Mouse (Mus musculus) thymus, postnatal 36 days (tissue): ENCODE data around the gene Pola1.
"Not testable (repeated sequence)": the region's sequence is repeated elsewhere in the genome, so short reads cannot be mapped to it uniquely, and the experiment has no call there.

ENCODE experiments used
- DNase-seq, 2 experiments: peaks; one replicate each; pipeline ENCODE4 v3.0.0; 2022; ENCODE audit warnings: mixed read lengths in 2 of 2

Pola1 gene

GRCm38 (mm10) chrX:93429738-93430260 is 202.2 kb downstream of the Pola1 start:
- DNase-seq: no peak

DNA sequence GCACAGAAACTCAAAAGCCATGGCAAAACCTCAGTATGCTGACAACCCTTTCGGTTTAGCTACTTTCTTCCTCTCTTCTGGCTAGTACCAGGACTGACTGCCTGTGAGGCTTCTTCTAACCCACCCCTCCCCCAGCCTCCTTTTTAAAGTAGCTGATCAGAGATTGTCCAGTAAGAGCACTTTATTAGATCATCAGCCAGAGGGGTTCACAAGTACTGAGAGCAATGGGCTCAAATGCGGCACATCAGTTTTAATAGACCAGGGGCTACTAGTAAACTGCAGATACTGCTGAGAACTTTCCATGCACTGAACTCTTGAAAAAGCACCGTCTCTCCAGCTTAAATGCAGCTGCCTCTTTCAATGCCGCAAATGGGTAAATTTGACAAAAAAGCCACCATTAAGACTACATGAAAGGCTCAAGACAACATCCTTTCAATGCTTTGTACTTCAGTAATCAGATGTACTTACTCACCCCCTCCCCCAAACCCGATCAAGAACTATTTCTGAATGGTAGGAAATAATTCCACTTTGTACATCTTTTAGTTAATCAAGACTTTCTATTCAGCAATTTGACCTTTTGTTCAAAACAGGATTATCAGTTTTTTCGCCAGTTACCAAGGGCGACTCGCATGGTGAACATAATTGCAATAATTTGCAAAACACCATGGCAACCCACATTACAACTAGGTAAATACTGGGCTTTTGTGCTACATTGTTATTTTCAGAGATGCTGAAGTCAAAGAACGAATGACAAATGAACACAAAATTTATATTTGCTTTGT is 202.8 kb downstream of the Pola1 start:
- no peak for DNase-seq

- DNase-seq: not testable (repeated sequence)
Observed at GRCm38 (mm10) chrX:93400871-93401270, 231.1 kb downstream of the Pola1 start.

DNA sequence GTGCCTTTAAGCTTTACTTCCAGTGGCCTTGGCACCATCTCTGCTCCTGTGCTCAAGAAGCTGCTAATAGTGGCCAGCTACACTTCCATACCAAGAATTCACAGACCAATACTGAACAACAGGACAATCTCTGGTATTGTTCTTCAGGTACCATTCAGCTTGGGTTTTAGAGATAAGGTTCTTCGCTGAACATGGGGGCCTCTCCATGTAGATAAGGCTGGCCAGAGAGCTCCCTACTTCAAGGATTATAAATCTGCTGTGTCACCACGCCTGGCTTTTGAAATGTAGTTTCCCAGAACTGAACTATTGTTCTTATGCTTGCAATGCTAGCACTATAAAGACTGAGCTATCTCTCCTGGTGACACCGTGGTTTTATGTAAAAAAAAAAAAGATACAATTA is 234.9 kb downstream of the Pola1 start:
- DNase-seq: no peak

DNA sequence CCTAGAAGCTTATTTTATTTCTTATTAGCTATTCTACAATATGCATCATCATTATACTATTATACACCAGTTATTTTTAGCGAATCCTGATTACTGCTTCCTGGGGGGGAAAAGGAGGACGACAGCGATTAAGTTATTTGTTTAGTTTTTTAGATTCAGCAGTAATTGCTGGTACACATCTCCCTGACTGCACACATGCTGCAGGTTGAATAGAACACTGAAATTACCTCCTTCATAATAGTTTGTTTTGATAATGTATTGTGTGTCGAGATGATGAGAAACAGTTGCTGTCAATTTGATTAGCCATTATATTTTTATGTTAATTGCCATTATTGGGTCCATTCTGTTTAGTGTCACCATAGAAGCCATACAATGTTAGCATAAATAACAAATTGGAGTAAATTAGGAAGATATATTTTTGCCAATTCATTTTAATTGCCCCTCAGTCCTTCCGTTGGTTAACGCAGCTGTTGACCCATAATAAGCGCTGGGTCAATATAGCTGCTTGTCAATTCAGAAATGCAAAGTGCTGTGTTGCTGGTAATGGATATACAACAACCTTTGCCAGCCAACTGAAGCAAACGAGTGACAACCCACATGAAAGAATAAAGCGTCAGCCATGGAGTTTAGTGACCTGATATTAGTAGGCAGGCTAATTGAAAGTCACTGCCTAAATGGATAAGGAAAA is 254.5 kb downstream of the Pola1 start:
- no peak for DNase-seq

GRCm38 (mm10) chrX:93373503-93373902 is 258.5 kb downstream of the Pola1 start:
- no peak for DNase-seq

GRCm38 (mm10) chrX:93369708-93370107 is 262.2 kb downstream of the Pola1 start:
- DNase-seq: no peak

GRCm38 (mm10) chrX:93368211-93368610 is 263.7 kb downstream of the Pola1 start:
- no peak for DNase-seq

GRCm38 (mm10) chrX:93321336-93321735 is 310.6 kb downstream of the Pola1 start:
- DNase-seq: no peak

DNA sequence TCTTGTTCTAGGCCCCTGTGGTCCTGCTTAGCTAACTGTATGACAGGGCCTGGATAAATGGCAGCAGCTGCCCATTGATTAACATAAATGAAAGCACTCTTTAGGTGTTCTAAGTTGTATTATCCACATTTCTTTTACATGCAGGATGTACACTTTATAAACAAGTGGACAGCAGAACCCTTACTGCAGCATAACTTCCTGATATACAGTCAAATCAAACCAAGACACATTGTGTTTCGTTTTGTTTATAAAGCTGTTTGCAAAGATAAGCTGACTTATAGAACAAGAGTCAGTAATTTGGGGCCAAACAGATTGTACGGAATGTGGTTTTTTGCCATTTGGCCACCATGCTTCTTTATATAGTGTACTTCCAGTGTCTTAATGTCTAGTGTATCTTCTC is 312.0 kb downstream of the Pola1 start:
- DNase-seq: no peak

DNA sequence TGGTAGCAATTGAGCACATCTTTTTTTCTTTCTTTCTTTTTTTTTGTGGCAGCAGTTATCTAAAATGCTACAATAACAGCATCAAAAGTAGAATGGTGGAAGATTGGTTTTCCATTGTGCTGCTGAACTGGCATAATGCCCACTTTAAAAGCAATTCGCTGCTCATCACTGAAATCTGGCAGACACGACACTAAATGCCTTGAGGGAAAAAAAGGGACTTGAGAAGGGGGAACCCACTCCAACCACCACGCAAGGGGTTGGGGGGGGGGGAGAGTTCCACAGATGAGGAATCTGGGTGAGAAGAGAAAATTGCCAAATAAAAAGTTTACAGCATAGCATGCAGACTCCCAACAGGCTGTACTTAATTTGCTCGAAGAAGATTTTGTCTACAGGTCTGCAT is 314.4 kb downstream of the Pola1 start:
- DNase-seq: no peak

DNA sequence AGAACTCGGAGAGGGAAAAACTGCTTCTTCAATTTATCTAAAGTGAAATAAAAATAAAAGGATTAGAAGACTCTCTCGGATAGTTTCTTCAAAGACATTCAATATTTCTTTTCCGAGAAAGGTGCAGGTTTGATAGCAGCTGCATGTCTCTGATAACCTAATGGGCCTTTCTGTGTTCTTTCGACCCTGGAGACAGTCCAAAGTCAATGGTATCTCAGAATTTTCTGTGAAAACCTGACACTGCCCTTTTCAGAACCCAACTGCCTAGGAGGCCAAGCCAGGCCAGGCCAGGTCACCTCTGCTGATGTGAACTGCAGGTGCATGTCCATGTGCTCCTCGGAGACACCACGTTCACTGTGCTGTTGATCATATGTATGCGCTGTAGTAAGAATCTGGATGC is 326.2 kb downstream of the Pola1 start:
- DNase-seq: no peak

GRCm38 (mm10) chrX:93301798-93302197 is 330.2 kb downstream of the Pola1 start:
- DNase-seq: no peak

- no peak for DNase-seq
Observed at GRCm38 (mm10) chrX:93300183-93300815, 331.7 kb downstream of the Pola1 start.

DNA sequence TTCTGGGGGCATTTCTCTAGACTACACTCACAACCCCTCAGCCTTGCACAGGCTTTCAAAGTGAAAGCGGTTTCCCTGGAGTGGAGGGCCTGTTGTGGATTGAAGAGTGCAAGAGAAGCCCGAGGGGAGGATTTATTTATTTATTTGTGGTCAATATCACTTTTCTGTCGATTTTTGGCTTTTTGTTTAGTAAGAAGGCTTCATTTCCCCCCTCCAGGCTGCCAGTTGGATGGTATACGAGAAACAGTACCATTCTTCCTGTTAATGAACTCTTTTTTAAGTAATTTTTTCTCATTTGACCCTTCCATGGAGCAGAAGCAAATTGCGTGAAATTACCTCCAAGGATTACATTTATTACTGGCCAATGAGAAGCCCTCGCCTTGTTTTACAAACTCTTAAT is 332.2 kb downstream of the Pola1 start:
- no peak for DNase-seq

DNA sequence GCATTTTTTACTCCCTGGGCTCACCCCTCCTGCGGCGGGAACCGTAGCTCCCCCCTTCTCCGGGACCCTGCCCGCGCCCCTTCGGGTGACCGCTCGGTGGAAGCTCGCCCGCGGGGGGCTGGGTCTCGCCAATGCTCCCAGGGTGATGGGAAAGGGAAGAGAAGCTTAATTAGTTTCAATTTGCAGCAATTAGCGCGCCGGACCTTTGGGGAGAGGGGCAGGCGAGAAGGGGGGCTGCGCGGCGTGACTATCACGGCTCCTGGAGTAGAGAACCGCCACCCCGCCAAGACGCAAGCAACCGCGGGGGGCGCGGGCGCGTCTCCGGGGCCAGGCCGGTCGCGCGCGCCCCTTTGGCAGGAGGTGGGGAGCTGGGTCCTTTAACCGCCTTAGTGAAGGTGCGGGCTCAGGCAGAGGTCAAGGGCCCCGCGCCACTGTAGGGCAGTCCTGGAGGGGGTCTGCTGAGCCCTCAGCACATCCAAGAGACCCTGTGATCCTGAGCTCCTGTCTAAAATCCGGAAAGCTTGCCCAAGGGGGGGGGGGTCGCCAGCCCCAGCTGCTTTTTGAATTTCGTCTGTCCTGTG is 332.8 kb downstream of the Pola1 start:
- DNase-seq: no peak

DNA sequence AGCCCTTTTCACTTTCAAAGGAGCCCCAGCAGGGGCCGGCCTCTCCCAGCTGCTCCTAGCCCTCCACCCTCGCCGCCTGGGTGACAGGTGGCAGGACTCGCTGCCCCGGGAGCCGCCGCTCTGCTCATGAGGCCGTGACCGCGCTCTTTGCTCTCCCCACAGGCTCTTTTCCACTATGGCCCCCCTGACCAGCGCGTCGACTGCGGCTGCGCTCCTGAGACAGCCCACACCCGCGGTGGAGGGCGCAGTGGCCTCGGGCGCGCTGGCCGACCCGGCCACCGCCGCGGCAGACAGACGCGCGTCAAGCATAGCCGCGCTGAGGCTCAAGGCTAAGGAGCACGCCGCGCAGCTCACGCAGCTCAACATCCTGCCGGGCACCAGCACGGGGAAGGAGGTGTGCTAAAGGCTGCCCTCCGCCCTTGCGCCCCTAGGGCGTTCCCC is 334.9 kb downstream of the Pola1 start:
- DNase-seq: no peak

DNA sequence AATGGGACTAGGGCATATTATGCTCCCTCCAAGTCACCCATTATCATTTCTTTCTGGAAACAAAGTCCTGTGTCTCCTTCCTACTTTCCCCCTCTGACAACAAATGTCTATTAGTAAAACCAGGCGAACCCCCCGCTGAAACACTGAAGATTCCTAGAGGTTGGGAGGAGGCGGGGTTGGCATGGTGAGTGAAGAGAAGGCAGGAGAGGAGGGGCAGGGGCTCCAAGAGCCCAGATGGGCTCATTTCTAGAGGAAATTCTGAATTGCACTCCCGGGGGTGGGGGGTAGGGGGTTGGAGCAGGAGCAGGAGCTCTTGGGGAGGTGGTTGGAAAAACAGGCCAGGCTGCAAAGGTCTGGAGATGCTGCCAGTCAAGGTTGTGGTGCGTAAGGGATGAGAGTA is 336.1 kb downstream of the Pola1 start:
- DNase-seq: no peak

DNA sequence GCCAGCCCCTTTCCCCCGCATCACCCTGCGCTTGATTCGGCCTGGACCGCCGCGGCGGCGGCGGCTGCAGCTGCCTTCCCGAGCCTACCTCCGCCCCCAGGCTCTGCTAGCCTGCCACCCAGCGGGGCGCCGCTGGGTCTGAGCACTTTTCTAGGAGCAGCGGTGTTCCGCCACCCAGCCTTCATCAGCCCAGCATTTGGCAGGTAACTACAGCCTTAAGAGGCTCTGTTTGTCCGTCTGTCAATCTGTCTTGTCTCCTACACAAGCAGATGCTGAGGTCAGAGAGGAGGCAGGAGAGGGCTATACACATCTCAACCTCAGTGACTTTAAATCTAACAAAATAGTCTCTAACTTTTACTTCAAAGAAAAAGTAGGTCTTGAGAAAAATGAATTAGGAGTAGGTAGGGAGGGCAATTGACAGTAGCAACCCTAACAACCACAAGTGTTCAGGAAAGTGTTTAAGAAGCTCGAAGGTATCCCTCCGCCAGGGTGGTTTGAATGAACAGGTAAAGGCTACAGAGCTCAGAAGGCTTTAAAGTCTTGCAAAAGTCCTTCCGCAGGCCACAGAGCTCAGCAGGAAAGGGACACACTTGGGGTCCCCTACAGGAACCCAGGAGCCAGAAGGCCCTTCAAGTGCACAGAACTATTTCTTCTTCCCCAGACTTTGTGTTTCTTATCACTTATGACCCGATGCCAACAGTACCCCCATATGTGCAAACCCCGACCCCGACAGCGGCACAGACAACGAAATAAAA is 337.0 kb downstream of the Pola1 start:
- no peak for DNase-seq

DNA sequence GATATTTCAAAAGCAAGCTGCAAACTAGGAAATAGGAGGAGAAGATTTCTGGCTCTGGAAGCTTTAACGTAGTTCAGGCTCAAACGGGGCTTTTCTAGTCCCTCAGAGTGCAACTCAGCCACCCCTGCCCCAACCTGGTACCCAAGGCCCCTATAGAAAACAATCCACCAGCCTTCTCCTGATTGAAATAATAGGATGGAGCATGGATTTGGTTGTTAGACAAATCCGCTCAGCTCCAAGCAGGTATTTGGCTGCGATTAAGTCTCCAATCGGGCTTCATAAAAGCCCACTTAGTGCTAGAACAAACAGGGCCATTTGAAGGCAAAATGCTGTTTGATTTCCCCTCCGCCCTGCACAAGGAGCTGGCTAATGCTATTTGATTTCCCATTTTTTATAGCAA is 339.9 kb downstream of the Pola1 start:
- no peak for DNase-seq

DNA sequence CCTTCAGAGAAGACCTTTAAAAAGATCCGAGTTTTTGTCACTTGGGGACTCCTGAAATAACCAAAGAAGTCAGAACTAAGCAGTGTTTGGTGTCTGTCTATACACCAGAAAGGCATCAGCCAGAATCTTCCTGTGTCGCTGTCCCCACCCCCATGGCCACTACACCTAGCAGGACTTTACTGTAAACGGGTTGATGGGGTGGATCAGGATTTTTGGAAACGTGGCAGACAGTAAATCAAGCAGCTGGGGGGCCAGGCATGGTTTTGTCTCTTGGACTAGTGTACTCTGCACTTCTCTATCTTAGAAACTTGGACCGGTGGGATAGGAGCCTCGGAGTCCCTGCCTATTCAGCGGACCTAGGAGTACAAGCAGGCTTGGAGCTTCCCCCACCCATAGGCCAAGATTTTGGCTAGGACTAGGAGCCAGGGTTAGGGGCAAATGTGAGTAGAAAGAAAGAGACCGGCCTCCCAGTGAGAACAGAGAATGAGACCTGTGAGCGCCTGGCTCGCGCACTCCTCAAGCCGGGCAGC is 342.0 kb downstream of the Pola1 start:
- DNase-seq: no peak

- no peak for DNase-seq
Observed at GRCm38 (mm10) chrX:93289076-93289475, 342.9 kb downstream of the Pola1 start.
